Mouse (Mus musculus) C2C12 (cell line): ENCODE data around the gene Sucnr1. TPM values are rescaled to one million over a fixed set of nuclear protein-coding genes. Genes with fewer than 3 reads are reported as not detected.

ENCODE experiments used
- H3K27me3 ChIP-seq: one replicate; pipeline ENCODE4 v1.6.1; 2011; ENCODE audit not compliant: control insufficient read depth, insufficient read depth, insufficient read length
- H3K36me3 ChIP-seq: one replicate; pipeline ENCODE4 v1.6.1; 2011; ENCODE audit not compliant: control insufficient read depth, insufficient read depth
- H3K4me3 ChIP-seq: one replicate; pipeline ENCODE4 v1.5.1; 2011; ENCODE audit warnings: mild to moderate bottlenecking, control low read depth; ENCODE audit not compliant: poor library complexity, insufficient read depth, severe bottlenecking
- H3K79me2 ChIP-seq: one replicate; pipeline ENCODE4 v1.6.1; 2011; ENCODE audit not compliant: control insufficient read depth, insufficient read depth
- H3K79me3 ChIP-seq: one replicate; pipeline ENCODE4 v1.6.1; 2011; ENCODE audit warnings: low read depth, control low read depth
- H3ac ChIP-seq: one replicate; pipeline ENCODE3; 2011; ENCODE audit warnings: low read depth; ENCODE audit not compliant: control insufficient read depth, insufficient read length
- CEBPB ChIP-seq: IDR thresholded peaks from one replicate; pipeline ENCODE4 v1.6.1; 2011; ENCODE audit warnings: low read depth, mild to moderate bottlenecking, control low read depth, moderate library complexity
- CTCF ChIP-seq: IDR thresholded peaks from one replicate; pipeline ENCODE4 v1.5.1; 2011; ENCODE audit not compliant: control insufficient read depth, insufficient read depth, insufficient read length
- FOSL1 ChIP-seq: IDR thresholded peaks from one replicate; pipeline ENCODE4 v1.8.0; 2011; ENCODE audit warnings: mild to moderate bottlenecking, low read length; ENCODE audit not compliant: poor library complexity, insufficient read depth, severe bottlenecking
- MAX ChIP-seq: IDR thresholded peaks from one replicate; pipeline ENCODE4 v1.6.1; 2011; ENCODE audit warnings: mild to moderate bottlenecking, control low read depth
- MYOD1 ChIP-seq: IDR thresholded peaks from one replicate; pipeline ENCODE4 v1.6.1; 2011; ENCODE audit warnings: low read depth; ENCODE audit not compliant: control insufficient read depth, insufficient read length
- MYOG ChIP-seq: IDR thresholded peaks from one replicate; pipeline ENCODE4 v1.6.1; 2011; ENCODE audit not compliant: control insufficient read depth, insufficient read length; ENCODE audit errors: extremely low read depth
- USF1 ChIP-seq: IDR thresholded peaks from one replicate; pipeline ENCODE4 v1.6.1; 2011; ENCODE audit warnings: low read depth, mild to moderate bottlenecking, control low read depth, moderate library complexity
- polyA plus RNA-seq: library from polyadenylated mRNA; unstranded; fragments of >200 nt; fragmentation: generic; extraction: Trizol; gene quantifications from one replicate; pipeline ENCODE4 v1.2.1, GENCODE M21; 2012; ENCODE audit warnings: missing spikeins

Sucnr1 gene
- polyA plus RNA-seq, 1 experiment = not detected

GRCm38 (mm10) chr3:60057809-60058082, 23.9 kb upstream of the Sucnr1 start:
- H3K27me3 ChIP-seq = no peaks in the 10 kb centered on the region
- no peaks in the 10 kb centered on the region for H3K79me2 ChIP-seq
- no peak overlapping the region for H3K4me3 ChIP-seq
- TF ChIP-seq CTCF (no peak), MYOG (no peak), USF1 (no peak), MAX (no peak), FOSL1 (no peak), CEBPB (no peak), MYOD1 (no peak)
- H3K79me3 ChIP-seq = no peaks in the 10 kb centered on the region
- no peaks in the 10 kb centered on the region for H3K36me3 ChIP-seq
- H3ac ChIP-seq = no peak overlapping the region

DNA sequence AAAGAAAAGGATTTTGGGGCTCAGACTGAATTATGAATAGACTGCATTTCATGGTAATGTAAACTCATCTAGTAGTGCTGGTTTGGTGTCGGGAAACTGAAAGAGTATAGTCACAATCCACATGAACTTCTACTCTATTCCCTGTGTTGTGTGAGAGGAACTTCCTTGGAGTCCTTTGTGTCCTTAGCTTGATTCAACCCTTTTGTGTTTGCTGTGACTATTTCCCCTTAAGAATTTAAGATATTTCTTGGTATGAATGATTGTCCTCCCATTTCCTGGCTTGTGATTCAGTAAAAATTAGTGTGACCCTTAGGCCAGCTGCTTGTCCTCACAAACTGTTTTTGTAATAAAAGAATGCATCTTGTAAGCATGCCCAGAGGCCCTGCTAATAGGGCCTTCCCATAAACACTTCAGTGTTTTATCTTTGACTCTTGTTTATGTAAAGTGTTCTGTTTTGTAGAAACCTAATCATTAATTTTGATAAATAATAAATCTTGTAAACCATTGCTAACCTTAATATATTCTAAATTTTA, 2.7 kb upstream of the Sucnr1 start:
- Histone ChIP-seq H3ac (no peak overlapping the region), H3K27me3 (no peaks in the 10 kb centered on the region), H3K36me3 (no peaks in the 10 kb centered on the region), H3K79me2 (no peaks in the 10 kb centered on the region), H3K79me3 (no peaks in the 10 kb centered on the region), H3K4me3 (no peak overlapping the region)
- no peak for TF ChIP-seq MYOD1
- TF ChIP-seq FOSL1 = no peak
- no peak for TF ChIP-seq MYOG
- no peak for TF ChIP-seq CEBPB

DNA sequence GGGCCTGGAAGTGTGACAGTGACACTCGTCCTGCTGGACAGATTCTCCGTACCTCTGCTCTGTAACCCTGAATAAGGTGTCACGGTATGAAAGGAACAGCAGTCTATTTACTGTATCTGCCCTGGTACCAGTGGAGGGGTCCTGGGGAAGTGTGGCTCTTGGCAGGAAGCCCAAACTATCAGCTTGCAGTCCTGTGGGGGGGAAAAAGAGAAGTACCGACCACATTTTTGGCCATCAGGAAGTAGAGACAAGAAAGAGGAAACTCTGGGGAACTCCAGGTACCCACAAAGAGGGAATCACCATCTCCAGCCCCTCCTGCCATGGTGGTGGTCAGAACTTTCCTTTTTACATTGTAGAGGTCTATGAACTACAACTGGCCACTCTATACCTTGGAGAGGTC, 1.1 kb upstream of the Sucnr1 start:
- H3K79me3 ChIP-seq = no peaks in the 10 kb centered on the region
- no peaks in the 10 kb centered on the region for H3K27me3 ChIP-seq
- TF ChIP-seq MYOD1 (no peak), MYOG (no peak), CEBPB (no peak), USF1 (no peak)
- no peak overlapping the region for H3ac ChIP-seq
- H3K79me2 ChIP-seq = no peaks in the 10 kb centered on the region
- no peak overlapping the region for H3K4me3 ChIP-seq
- no peaks in the 10 kb centered on the region for H3K36me3 ChIP-seq

- TF ChIP-seq MYOD1 = no peak
- no peak for TF ChIP-seq FOSL1
- TF ChIP-seq CTCF = no peak
- TF ChIP-seq MYOG = no peak
- no peak for TF ChIP-seq CEBPB
- TF ChIP-seq MAX = no peak
- TF ChIP-seq USF1 = no peak
Measured at GRCm38 (mm10) chr3:60082746-60083145, 1.1 kb downstream of the Sucnr1 start.

GRCm38 (mm10) chr3:60085729-60086128, 4.1 kb downstream of the Sucnr1 start:
- Histone ChIP-seq H3K27me3 (no peaks in the 10 kb centered on the region), H3ac (no peak overlapping the region), H3K79me3 (no peaks in the 10 kb centered on the region), H3K79me2 (no peaks in the 10 kb centered on the region), H3K4me3 (no peak overlapping the region), H3K36me3 (no peaks in the 10 kb centered on the region)
- TF ChIP-seq CEBPB (no peak), MAX (no peak), FOSL1 (no peak), MYOD1 (no peak), CTCF (no peak), MYOG (no peak), USF1 (no peak)

More at GRCm38 (mm10) chr3:60082746-60083145, 1.1 kb downstream of the Sucnr1 start:
- H3K4me3 ChIP-seq = no peak overlapping the region
- no peaks in the 10 kb centered on the region for H3K36me3 ChIP-seq
- no peaks in the 10 kb centered on the region for H3K79me2 ChIP-seq
- H3K79me3 ChIP-seq = no peaks in the 10 kb centered on the region
- no peaks in the 10 kb centered on the region for H3K27me3 ChIP-seq
- no peak overlapping the region for H3ac ChIP-seq

- Histone ChIP-seq H3K27me3 (no peaks in the 10 kb centered on the region), H3K79me3 (no peaks in the 10 kb centered on the region), H3K36me3 (no peaks in the 10 kb centered on the region), H3ac (no peak overlapping the region), H3K79me2 (no peaks in the 10 kb centered on the region), H3K4me3 (no peak overlapping the region)
- TF ChIP-seq MYOG (no peak), CEBPB (no peak), USF1 (no peak), MYOD1 (no peak), MAX (no peak), FOSL1 (no peak)
Measured at GRCm38 (mm10) chr3:60091321-60091720, 9.7 kb downstream of the Sucnr1 start.
